Mouse (Mus musculus) liver, embryonic 14.5 days (tissue): ENCODE data around the gene Pde4d.

Experiments used
- CTCF ChIP-seq: IDR thresholded peaks from 2 replicates; pipeline ENCODE4 v1.5.1; 2016; ENCODE audit warnings: antibody characterized with exemption, low read depth, control low read depth
- EP300 ChIP-seq: IDR thresholded peaks from 2 replicates; pipeline ENCODE4 v1.6.1; 2016; ENCODE audit warnings: antibody characterized with exemption, low read depth

DNA sequence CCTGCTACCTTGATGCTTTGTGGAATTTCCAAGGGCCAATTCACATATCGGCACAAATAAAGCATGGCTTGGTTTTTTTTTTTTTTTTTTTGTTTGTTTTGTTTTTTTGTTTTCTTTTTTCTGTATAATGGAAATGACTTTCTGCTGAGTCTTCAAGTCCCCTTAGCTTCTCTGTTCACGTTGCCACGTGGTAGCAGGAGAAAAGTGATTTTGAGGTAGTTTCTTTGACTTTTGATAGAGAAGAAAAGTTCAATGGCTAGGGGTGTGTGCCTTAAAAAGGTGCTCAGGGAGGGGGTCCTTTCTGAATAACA lies 1235.2 kb downstream of the Pde4d start:
- TF ChIP-seq CTCF (no peak), EP300 (no peak)
